Mouse (Mus musculus) liver, embryonic 14.5 days (tissue): ENCODE data around the gene Mtf1.

Source experiments
- CTCF ChIP-seq: IDR thresholded peaks from 2 replicates; pipeline ENCODE4 v1.5.1; 2016; ENCODE audit warnings: antibody characterized with exemption, low read depth, control low read depth
- EP300 ChIP-seq: IDR thresholded peaks from 2 replicates; pipeline ENCODE4 v1.6.1; 2016; ENCODE audit warnings: antibody characterized with exemption, low read depth

- TF ChIP-seq CTCF (no peak), EP300 (no peak)
Measured at GRCm38 (mm10) chr4:124790013-124790412, 11.9 kb upstream of the Mtf1 start.
